Comparison of ENCODE assay signal across 7 mouse cellular contexts in genomic region chr11:74648676-74649075, GRCm38 (mm10). TPM values are rescaled to one million over a fixed set of nuclear protein-coding genes. Genes with fewer than 3 reads are reported as not detected.
DNase-seq lines count a peak whose midpoint lies in the region; ATAC-seq lines count a peak whose summit lies in the region.

No protein-coding gene starts in this region.

- H3K4me2 ChIP-seq in neural tube, embryonic 11.5 days (ENCODE audit: low read depth), result peak overlapping the region; percentile 97
- peak overlapping the region; percentile 94 for H3K4me2 ChIP-seq in forebrain, embryonic 11.5 days (ENCODE audit: low read depth, low read length, severe bottlenecking)
- peak overlapping the region; percentile 84 for H3K4me2 ChIP-seq in limb, embryonic 15.5 days
- peak overlapping the region; percentile 88 for H3K4me2 ChIP-seq in stomach, embryonic 16.5 days (ENCODE audit: low read depth, low read length)

- H3K27me3 ChIP-seq in neural tube, embryonic 11.5 days (ENCODE audit: control insufficient read depth, insufficient read depth, low read length), result no peaks in the 10 kb centered on the region
- no peaks in the 10 kb centered on the region for H3K27me3 ChIP-seq in forebrain, embryonic 11.5 days (ENCODE audit: control insufficient read depth, insufficient read depth, low read length)
- no peaks in the 10 kb centered on the region for H3K27me3 ChIP-seq in limb, embryonic 15.5 days
- no peaks in the 10 kb centered on the region for H3K27me3 ChIP-seq in stomach, embryonic 16.5 days (ENCODE audit: control insufficient read depth, insufficient read depth, low read length)

- H3K27ac ChIP-seq in neural tube, embryonic 11.5 days (ENCODE audit: low read depth, low read length), result peak overlapping the region; percentile 23; the same call in 1 of the 2 replicates
- peak overlapping the region; percentile 8 for H3K27ac ChIP-seq in forebrain, embryonic 11.5 days (ENCODE audit: low read depth, low read length)
- peak overlapping the region; percentile 77 for H3K27ac ChIP-seq in limb, embryonic 15.5 days
- peak overlapping the region; percentile 65 for H3K27ac ChIP-seq in stomach, embryonic 16.5 days (ENCODE audit: low read length)

- no peaks in the 10 kb centered on the region for H3K9me3 ChIP-seq in neural tube, embryonic 11.5 days (ENCODE audit: control insufficient read depth, low read length)
- no peaks in the 10 kb centered on the region for H3K9me3 ChIP-seq in forebrain, embryonic 11.5 days (ENCODE audit: control insufficient read depth, low read length)
- H3K9me3 ChIP-seq in limb, embryonic 15.5 days, result no peaks in the 10 kb centered on the region
- H3K9me3 ChIP-seq in stomach, embryonic 16.5 days (replicated peaks; ENCODE audit: control insufficient read depth, low read length), result no peaks in the 10 kb centered on the region

- H3K4me3 ChIP-seq in neural tube, embryonic 11.5 days (ENCODE audit: low read depth, low read length), result peak overlapping the region; percentile 89
- peak overlapping the region; percentile 95 for H3K4me3 ChIP-seq in forebrain, embryonic 11.5 days (ENCODE audit: low read depth, low read length)
- peak overlapping the region; percentile 100 for H3K4me3 ChIP-seq in limb, embryonic 15.5 days
- peak overlapping the region; percentile 97 for H3K4me3 ChIP-seq in stomach, embryonic 16.5 days (replicated peaks; ENCODE audit: low read length)

- no peak for DNase-seq in neural tube, embryonic 11.5 days (ENCODE audit: low spot score)
- DNase-seq in neural tube, embryonic 10.5 days (ENCODE audit: extremely low spot score, low spot score), result no peak
- DNase-seq in forebrain, embryonic 11.5 days (ENCODE audit: low spot score), result no peak
- no peak for DNase-seq in Muller cell, postnatal 12 days (ENCODE audit: inconsistent ontology term)
- no peak for DNase-seq in thymus, postnatal 10 days (ENCODE audit: low spot score in 2 of 2)

- peak; percentile 33; the same call in 1 of the 2 replicates for ATAC-seq in neural tube, embryonic 11.5 days (ENCODE audit: insufficient read depth, low FRiP score, low TSS enrichment)
- ATAC-seq in forebrain, embryonic 11.5 days (replicated peaks; ENCODE audit: low FRiP score), result peak; percentile 23; the same call in 1 of the 2 replicates
- ATAC-seq in limb, embryonic 15.5 days (ENCODE audit: insufficient number of reproducible peaks, low FRiP score, low TSS enrichment, low read depth), result peak; percentile 5; the same call in 1 of the 2 replicates
- ATAC-seq in stomach, embryonic 16.5 days (ENCODE audit: insufficient read depth, low FRiP score), result 0 out of 2 replicates have a peak, but pooled peaks have one; percentile 7

- 6% methylated on average over 1 of the region's 1 CpGs for WGBS in neural tube, embryonic 11.5 days
- 0% methylated on average over 1 of the region's 1 CpGs for WGBS in forebrain, embryonic 11.5 days
- 18% methylated on average over 1 of the region's 1 CpGs for WGBS in limb, embryonic 15.5 days
- WGBS in stomach, embryonic 16.5 days, result 12% methylated on average over 1 of the region's 1 CpGs

- H3K36me3 ChIP-seq in neural tube, embryonic 11.5 days (ENCODE audit: control insufficient read depth, insufficient read depth, low read length), result no peaks in the 10 kb centered on the region
- H3K36me3 ChIP-seq in forebrain, embryonic 11.5 days (ENCODE audit: control insufficient read depth, insufficient read depth, low read length), result no peaks in the 10 kb centered on the region
- H3K36me3 ChIP-seq in limb, embryonic 15.5 days, result 0 out of 2 replicates have a peak, but pooled peaks cover 4% of the 10 kb centered on the region
- H3K36me3 ChIP-seq in stomach, embryonic 16.5 days (ENCODE audit: control insufficient read depth, insufficient read depth, low read length), result no peaks in the 10 kb centered on the region

- H3K9ac ChIP-seq in neural tube, embryonic 11.5 days (ENCODE audit: low read length), result peak overlapping the region; percentile 84
- H3K9ac ChIP-seq in forebrain, embryonic 11.5 days (ENCODE audit: low read length), result peak overlapping the region; percentile 79
- H3K9ac ChIP-seq in limb, embryonic 15.5 days, result peak overlapping the region; percentile 35; the same call in 1 of the 2 replicates
- H3K9ac ChIP-seq in stomach, embryonic 16.5 days (ENCODE audit: low read length), result peak overlapping the region; percentile 92

- H3K4me1 ChIP-seq in neural tube, embryonic 11.5 days (ENCODE audit: control insufficient read depth, insufficient read depth, low read length), result peaks cover 15% of the 10 kb centered on the region
- H3K4me1 ChIP-seq in forebrain, embryonic 11.5 days (replicated peaks; ENCODE audit: control insufficient read depth, insufficient read depth, low read length), result peaks cover 11% of the 10 kb centered on the region; the same call in 1 of the 2 replicates
- peaks cover 39% of the 10 kb centered on the region for H3K4me1 ChIP-seq in limb, embryonic 15.5 days
- H3K4me1 ChIP-seq in stomach, embryonic 16.5 days (ENCODE audit: control insufficient read depth, insufficient read depth, low read length), result peaks cover 33% of the 10 kb centered on the region

RNA-seq across cellular contexts. Expression of gene Cluh, which starts 0.6 kb away (rescaled TPM):
- polyA plus RNA-seq in neural tube, embryonic 11.5 days (2014; fragmentation: Nextera tagmentation; extraction: Ambion mirVana), result 15.6 and 15.8 TPM in 2 replicates
- polyA plus RNA-seq in forebrain, embryonic 11.5 days (2014; fragmentation: Nextera tagmentation; extraction: Ambion mirVana), result 18.9 and 21.9 TPM in 2 replicates
- polyA plus RNA-seq in limb, embryonic 15.5 days (2015; fragmentation: Nextera tagmentation; extraction: Ambion mirVana), result 23.9 and 24.7 TPM in 2 replicates
- polyA plus RNA-seq in stomach, embryonic 16.5 days (2015; fragmentation: Nextera tagmentation; extraction: Ambion mirVana), result 41.3 and 42.5 TPM in 2 replicates

RNA-seq across cellular contexts. Expression of gene Ccdc92b, which starts 29.3 kb away (rescaled TPM):
- polyA plus RNA-seq in neural tube, embryonic 11.5 days (2014; fragmentation: Nextera tagmentation; extraction: Ambion mirVana), result 1.9 TPM in 2 replicates
- 1.5 and 2.0 TPM in 2 replicates for polyA plus RNA-seq in forebrain, embryonic 11.5 days (2014; fragmentation: Nextera tagmentation; extraction: Ambion mirVana)
- polyA plus RNA-seq in limb, embryonic 15.5 days (2015; fragmentation: Nextera tagmentation; extraction: Ambion mirVana), result 0.25 and 0.31 TPM in 2 replicates
- 0.37 and 0.41 TPM in 2 replicates for polyA plus RNA-seq in stomach, embryonic 16.5 days (2015; fragmentation: Nextera tagmentation; extraction: Ambion mirVana)

RNA-seq across cellular contexts. Expression of gene Rap1gap2, which starts 38.0 kb away (rescaled TPM):
- polyA plus RNA-seq in neural tube, embryonic 11.5 days (2014; fragmentation: Nextera tagmentation; extraction: Ambion mirVana), result 2.7 and 3.3 TPM in 2 replicates
- polyA plus RNA-seq in forebrain, embryonic 11.5 days (2014; fragmentation: Nextera tagmentation; extraction: Ambion mirVana), result 1.3 and 1.8 TPM in 2 replicates
- polyA plus RNA-seq in limb, embryonic 15.5 days (2015; fragmentation: Nextera tagmentation; extraction: Ambion mirVana), result 1.6 and 2.0 TPM in 2 replicates
- 10.9 and 11.8 TPM in 2 replicates for polyA plus RNA-seq in stomach, embryonic 16.5 days (2015; fragmentation: Nextera tagmentation; extraction: Ambion mirVana)

Comparison
In these comparisons a context has a peak if more than half of its experiments do, and no peak if none do; other contexts are left out.
1. H3K27ac ChIP-seq: peak in every context shown above with its lines; median percentile 77 in limb, embryonic 15.5 days; 65 in stomach, embryonic 16.5 days; 23 in neural tube, embryonic 11.5 days; 8 in forebrain, embryonic 11.5 days.
2. H3K9ac ChIP-seq: peak in every context shown above with its lines; median percentile 92 in stomach, embryonic 16.5 days; 84 in neural tube, embryonic 11.5 days; 79 in forebrain, embryonic 11.5 days; 35 in limb, embryonic 15.5 days.